Mouse (Mus musculus) CD4-positive, CD25-positive, alpha-beta regulatory T cell, adult 2 months (primary cell): ENCODE measurements around the gene Trp73.
A peak's percentile ranks its signal among the peaks of the same experiment; 100 is the strongest.

Experiments used
- DNase-seq: peaks from one replicate; pipeline ENCODE4 v3.0.0-alpha.2; 2012; ENCODE audit warnings: low read depth, low spot score

Trp73 gene

GRCm38 (mm10) chr4:154103912-154104311 lies 36.1 kb downstream of the Trp73 start:
- DNase-seq = no peak

DNA sequence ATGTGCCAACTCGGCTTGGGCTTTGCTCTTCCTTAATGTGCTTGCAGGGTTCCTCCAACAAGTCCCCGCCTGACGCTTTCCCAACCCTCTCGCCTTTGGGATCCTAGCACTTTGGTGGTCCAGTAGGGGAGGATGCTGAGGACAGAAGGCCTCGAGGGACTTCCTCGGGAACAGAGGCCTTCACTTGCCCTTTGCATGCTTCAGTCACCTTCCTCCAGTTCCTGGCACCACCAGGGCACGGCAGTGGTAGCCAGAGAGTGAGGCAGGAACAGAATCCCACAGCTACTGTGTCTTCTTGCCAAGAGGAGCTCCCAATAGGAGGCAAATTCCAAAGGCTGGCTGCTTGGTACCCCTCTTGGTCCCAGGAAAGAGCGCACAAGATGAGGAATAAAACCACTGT lies 36.6 kb downstream of the Trp73 start:
- no peak for DNase-seq

GRCm38 (mm10) chr4:154099361-154099760 lies 40.6 kb downstream of the Trp73 start:
- no peak for DNase-seq

DNA sequence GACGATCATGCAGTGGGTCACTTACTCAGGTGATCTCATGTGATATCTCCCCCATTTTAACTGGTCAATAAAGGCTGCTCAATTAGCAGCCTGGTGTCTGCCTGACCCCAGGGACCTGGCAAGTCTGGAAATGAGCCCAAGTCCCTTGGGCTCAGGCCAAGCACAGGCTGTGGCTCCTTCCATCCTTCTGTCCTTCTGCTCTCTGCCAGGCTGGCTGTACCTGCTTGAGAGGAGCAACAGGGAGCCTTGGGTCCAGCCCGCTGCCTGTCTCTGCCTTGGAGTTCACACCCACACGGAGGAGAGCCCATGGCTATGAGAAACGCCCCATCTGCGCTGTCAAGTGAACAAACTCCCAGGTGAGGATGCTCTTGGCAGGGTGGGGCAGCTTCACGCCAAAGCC lies 43.9 kb downstream of the Trp73 start:
- no peak for DNase-seq

DNA sequence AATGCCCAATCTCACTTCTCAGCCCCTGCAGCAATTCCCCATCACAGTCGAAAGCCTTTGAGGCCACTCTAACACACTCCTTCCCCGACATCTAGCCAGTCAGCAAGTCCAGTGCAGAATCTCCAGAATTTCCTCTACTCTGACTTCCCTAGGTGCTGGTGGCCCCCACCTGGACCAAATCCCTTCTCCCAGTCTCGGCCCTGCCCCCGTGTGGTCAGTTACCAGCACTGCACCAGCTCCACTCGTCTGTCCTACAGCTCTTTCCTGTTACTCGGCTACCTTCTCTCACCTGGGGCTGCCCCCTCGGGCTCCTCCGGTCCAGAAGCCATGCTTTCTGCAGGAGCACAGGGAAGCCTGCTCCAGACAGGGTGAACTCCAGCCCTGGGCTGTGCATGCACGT lies 46.8 kb downstream of the Trp73 start:
- DNase-seq = peak; percentile 51

- no peak for DNase-seq
Observed at GRCm38 (mm10) chr4:154091356-154091755, 48.7 kb downstream of the Trp73 start.

DNA sequence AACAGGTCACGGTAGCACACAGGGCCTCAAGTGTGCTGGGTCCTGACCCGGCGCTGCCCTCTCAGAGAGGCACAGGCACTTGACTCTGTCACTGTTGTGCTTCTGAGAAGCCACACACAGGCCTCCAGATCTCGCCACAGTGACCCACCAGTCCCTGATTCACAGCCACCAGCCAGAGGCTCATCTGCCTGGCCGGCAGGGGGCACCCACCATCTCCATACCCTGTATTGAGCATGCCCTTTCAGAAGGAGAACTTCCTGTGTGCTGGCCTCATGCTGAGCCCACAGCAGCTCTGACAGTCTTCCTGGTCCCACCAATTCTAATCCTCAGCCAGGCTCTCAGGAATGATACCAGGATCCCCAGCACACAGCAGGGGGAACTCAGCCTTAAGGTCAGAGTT lies 50.8 kb downstream of the Trp73 start:
- peak; percentile 38 for DNase-seq

- no peak for DNase-seq
Observed at GRCm38 (mm10) chr4:154086436-154086835, 53.6 kb downstream of the Trp73 start.

- DNase-seq = no peak
Observed at GRCm38 (mm10) chr4:154085856-154086255, 54.2 kb downstream of the Trp73 start.

- no peak for DNase-seq
Observed at GRCm38 (mm10) chr4:154081974-154082373, 58.0 kb downstream of the Trp73 start.

GRCm38 (mm10) chr4:154081021-154081420 lies 59.0 kb downstream of the Trp73 start:
- DNase-seq = no peak

GRCm38 (mm10) chr4:154080211-154080610 lies 59.8 kb downstream of the Trp73 start:
- no peak for DNase-seq

- DNase-seq = no peak
Observed at GRCm38 (mm10) chr4:154071941-154072340, 68.1 kb downstream of the Trp73 start.

GRCm38 (mm10) chr4:154071521-154071920 lies 68.5 kb downstream of the Trp73 start:
- DNase-seq = no peak

DNA sequence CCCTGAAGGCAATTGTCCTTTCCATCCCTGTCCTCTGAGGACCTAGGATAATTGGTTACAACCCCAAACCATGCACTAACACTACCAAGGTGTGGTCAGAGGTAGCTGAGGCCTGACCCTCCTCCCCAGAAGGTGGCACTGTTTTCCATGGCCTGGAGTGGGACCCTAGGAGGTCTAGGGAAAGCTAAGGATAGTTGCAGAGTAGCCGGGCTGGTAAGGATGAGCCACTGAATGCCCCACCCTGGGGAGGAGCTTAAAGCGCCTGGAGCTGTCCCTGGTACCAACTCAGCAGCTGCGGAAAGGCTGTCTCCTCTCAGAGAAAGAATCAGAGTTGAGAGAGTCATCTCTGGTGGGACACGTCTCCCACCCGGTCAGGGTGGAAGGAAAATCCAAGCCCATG lies 69.1 kb downstream of the Trp73 start:
- no peak for DNase-seq

GRCm38 (mm10) chr4:154064827-154065773 lies 74.9 kb downstream of the Trp73 start:
- DNase-seq = peak; percentile 50

GRCm38 (mm10) chr4:154057696-154058095 lies 82.3 kb downstream of the Trp73 start:
- no peak for DNase-seq

DNA sequence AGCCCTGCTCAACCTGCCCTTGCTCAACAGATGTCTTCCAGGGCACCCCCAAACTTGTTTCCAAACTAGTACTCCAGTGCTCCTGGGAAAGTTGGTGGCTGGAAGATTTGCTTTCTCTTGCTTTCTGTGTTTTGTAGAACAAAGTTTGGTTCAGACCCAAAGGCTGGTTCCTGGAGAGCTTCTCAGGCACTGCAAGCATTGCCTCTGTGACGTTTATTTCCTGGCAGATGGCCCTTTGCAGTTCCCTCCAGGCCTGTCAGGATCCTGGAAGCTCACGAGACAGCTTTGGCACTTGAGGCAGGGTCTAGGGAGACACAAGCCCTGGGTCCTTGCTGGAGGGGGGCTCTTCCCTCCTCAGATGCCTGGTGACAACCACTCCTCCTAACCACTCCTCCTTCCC lies 83.3 kb downstream of the Trp73 start:
- DNase-seq = no peak

DNA sequence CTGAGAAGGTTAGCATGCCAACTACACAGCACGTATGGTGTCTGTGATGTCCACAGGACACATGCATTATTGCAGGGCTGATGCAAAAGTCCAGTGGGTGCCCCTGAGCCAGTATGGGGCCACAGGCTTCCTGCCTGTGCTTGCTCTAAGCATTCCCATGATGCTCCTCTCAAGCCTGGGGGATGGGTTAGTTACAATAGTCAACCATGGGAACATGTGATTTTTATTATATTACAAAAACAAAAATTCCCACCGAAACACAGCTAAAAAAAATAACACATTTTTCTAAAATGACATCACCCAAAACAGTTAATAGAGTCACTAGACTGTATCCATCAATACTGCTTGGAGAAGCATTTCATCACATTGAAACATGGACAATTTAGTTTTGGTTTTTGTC lies 84.0 kb downstream of the Trp73 start:
- DNase-seq = no peak

- DNase-seq = no peak
Observed at GRCm38 (mm10) chr4:154055482-154055881, 84.5 kb downstream of the Trp73 start.

- DNase-seq = no peak
Observed at GRCm38 (mm10) chr4:154053065-154053464, 86.9 kb downstream of the Trp73 start.

- no peak for DNase-seq
Observed at GRCm38 (mm10) chr4:154051401-154051800, 88.6 kb downstream of the Trp73 start.

DNA sequence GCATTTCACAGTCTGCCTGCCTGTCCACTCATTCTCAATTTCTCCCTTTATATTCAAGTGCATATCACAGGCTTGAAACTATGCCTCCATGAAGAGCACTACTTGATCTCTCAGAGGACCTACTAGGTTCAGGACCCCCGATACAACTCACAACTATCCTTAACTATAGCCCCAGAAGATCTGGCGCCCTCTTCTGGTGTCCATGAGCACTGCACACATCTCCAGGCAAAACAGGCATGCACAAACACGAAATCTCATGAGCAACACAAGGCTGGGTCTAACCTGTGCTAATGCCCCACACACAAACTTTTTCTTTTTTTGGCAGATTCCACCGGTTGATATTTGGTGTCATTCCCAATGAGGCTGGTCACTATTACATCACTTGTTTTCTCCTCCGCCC lies 94.2 kb downstream of the Trp73 start:
- DNase-seq = no peak
